Mouse (Mus musculus) heart, postnatal 0 days (tissue): Measurements from ENCODE around the gene D430019H16Rik. TPM values are rescaled to one million over a fixed set of nuclear protein-coding genes. Genes with fewer than 3 reads are reported as not detected.
A peak's percentile ranks its signal among the peaks of the same experiment; 100 is the strongest.

Experiments
- ATAC-seq: fragments of 200-750 bp; cut with Nextera tagmentation; 2 replicates; pipeline ENCODE4 v1.8.0; 2017; ENCODE audit warnings: low read depth, moderate number of reproducible peaks, moderate library complexity; ENCODE audit not compliant: insufficient read depth
- DNase-seq: peaks from one replicate; pipeline ENCODE4 v3.0.0-alpha.2; 2016; ENCODE audit warnings: low spot score
- H3K27ac ChIP-seq: fragments of 300-500 bp; sonication (generic); 2 replicates; pipeline ENCODE4 v1.5.1; 2014; ENCODE audit warnings: low read depth, mild to moderate bottlenecking
- H3K27me3 ChIP-seq: fragments of 300-500 bp; sonication (generic); 2 replicates; pipeline ENCODE4 v1.6.1; 2014; ENCODE audit warnings: low read length, mixed read lengths; ENCODE audit not compliant: control insufficient read depth, insufficient read depth
- H3K36me3 ChIP-seq: fragments of 300-500 bp; sonication (generic); replicated peaks from 2 replicates; pipeline ENCODE4 v1.6.1; 2014; ENCODE audit warnings: low read length, mixed read lengths; ENCODE audit not compliant: control insufficient read depth, insufficient read depth
- H3K4me1 ChIP-seq: fragments of 300-500 bp; sonication (generic); 2 replicates; pipeline ENCODE4 v1.6.1; 2014; ENCODE audit warnings: antibody characterized with exemption; ENCODE audit not compliant: control insufficient read depth, insufficient read depth
- H3K4me2 ChIP-seq: fragments of 300-500 bp; sonication (generic); 2 replicates; pipeline ENCODE4 v1.6.1; 2014; ENCODE audit warnings: low read depth, mild to moderate bottlenecking, low read length, moderate library complexity
- H3K4me3 ChIP-seq: fragments of 300-500 bp; sonication (generic); 2 replicates; pipeline ENCODE4 v1.5.1; 2014; ENCODE audit warnings: low read depth, low read length
- H3K9ac ChIP-seq: fragments of 300-500 bp; sonication (generic); replicated peaks from 2 replicates; pipeline ENCODE4 v1.6.1; 2014; ENCODE audit warnings: low read depth, low read length, mixed read lengths
- H3K9me3 ChIP-seq: fragments of 300-500 bp; sonication (generic); replicated peaks from 2 replicates; pipeline ENCODE4 v1.6.1; 2016; ENCODE audit warnings: low read length; ENCODE audit not compliant: control insufficient read depth
- CTCF ChIP-seq: IDR thresholded peaks from 2 replicates; pipeline ENCODE4 v1.5.1; 2016; ENCODE audit warnings: antibody characterized with exemption, control low read depth, low read depth
- EP300 ChIP-seq: IDR thresholded peaks from 2 replicates; pipeline ENCODE4 v1.6.1; 2016; ENCODE audit warnings: antibody characterized with exemption, low read depth
- WGBS: fragments of 180-500 bp; shearing (Covaris S2); extraction: QIAGEN DNeasy Blood & Tissue Kit; methylation state at CpG from one replicate; pipeline ENCODE4 v1.1.7; 2014; 5-methylcytosine and 5-hydroxymethylcytosine counted together
- polyA plus RNA-seq: library from polyadenylated mRNA; unstranded; fragments of >200 nt; fragmentation: Nextera tagmentation; extraction: Ambion mirVana; gene quantifications from 2 replicates; pipeline ENCODE4 v1.2.1, GENCODE M21; 2015
- total RNA-seq: library from RNA; depleted of rRNA; stranded (reverse); fragments of >200 nt; gene quantifications from 2 replicates; pipeline ENCODE4 v1.2.3, GENCODE M21; 2014; ENCODE audit warnings: low replicate concordance

Gene D430019H16Rik
- total and polyA plus RNA-seq, 2 experiments from 2014 or later = 0.08 to 0.34 TPM

DNA sequence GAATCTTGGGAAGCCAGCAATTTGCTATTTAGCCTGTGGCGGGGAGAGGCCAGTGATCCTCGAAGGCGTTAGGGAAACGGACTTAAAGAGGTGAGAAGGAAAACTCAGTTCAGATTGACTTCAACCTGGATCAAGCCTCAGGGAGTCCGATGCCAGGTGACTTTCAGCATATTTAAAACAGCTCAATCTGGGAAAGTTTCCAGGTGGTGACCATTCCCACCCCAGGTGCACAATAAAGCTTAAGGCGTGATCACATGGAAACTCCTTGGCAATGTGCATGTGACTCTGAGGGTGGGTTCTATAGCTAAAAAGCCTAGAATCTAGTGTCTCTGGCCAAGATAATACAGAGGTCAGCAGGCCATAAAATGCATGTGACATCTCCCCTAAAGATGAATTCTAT lies 7.4 kb downstream of the D430019H16Rik start:
- no peak overlapping the region for H3K4me3 ChIP-seq
- 68% methylated on average over 6 of the region's 6 CpGs for WGBS
- TF ChIP-seq CTCF (no peak), EP300 (no peak)
- H3K4me2 ChIP-seq = no peak overlapping the region
- no peak for ATAC-seq
- H3K27me3 ChIP-seq = no peaks in the 10 kb centered on the region; the same call in 1 of the 2 replicates
- H3K27ac ChIP-seq = no peak overlapping the region
- H3K36me3 ChIP-seq = no peaks in the 10 kb centered on the region
- no peak overlapping the region for H3K9ac ChIP-seq
- no peaks in the 10 kb centered on the region for H3K9me3 ChIP-seq
- no peaks in the 10 kb centered on the region for H3K4me1 ChIP-seq
- no peak for DNase-seq

DNA sequence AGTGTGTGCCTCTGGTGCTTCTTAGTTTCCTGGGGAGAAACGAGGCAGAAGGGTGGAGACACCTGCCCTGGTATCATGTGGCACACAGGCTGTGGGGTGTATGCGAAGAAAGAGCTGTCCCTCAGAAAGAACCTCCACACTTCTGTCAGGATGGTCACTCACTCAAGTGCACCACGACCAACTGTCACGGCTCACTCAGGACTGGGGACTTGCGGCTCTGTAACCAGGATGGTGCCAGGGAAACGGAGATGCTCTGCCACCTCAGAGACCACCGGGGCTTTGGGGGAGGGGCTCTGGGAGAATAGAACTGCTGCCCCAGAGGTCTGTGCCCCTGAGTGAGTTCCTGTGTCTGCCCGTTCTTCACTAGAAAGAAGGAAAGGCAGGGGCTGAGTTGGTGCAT lies 15.4 kb downstream of the D430019H16Rik start:
- Histone ChIP-seq H3K4me2 (no peak overlapping the region), H3K27me3 (no peaks in the 10 kb centered on the region), H3K4me3 (no peak overlapping the region), H3K36me3 (no peaks in the 10 kb centered on the region), H3K9me3 (no peaks in the 10 kb centered on the region), H3K9ac (no peak overlapping the region), H3K4me1 (no peaks in the 10 kb centered on the region), H3K27ac (no peak overlapping the region)
- WGBS = 75% methylated on average over 8 of the region's 8 CpGs
- ATAC-seq (no peak), DNase-seq (no peak)
- TF ChIP-seq EP300 (no peak), CTCF (no peak)

DNA sequence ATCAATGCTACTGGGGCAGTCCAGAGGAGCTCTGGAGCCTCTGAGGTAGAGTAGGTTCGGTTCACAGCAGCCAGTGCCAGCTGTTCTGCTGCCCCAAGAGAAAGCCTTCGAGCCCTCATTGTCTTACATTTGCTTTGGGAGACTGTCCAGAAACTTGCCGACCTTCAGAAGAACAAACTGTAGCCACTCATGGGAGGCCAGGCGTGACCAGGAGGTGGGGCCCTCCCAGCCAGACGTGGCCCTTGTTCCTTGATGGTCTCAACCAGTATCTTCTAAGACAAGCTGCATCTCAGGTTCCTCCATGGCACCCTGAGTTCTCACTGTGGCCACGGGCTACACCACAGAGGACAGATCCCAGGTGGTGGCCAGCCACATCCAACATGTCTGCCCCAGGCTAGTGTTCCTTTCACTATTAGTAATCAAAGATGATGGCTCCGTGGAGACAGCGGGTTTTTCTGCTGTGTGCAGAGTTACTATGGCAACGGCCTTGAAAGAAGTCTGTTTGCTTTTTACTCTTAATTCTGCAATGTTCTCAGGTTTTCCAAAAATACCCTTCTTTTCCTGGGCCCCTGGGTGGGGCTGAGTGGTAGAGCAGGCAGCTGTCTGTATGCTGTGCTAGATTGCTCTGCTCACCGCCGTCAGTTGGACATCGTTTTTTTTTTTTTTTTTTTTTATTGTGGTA lies 21.7 kb downstream of the D430019H16Rik start:
- ATAC-seq (no peak), DNase-seq (no peak)
- 75% methylated on average over 12 of the region's 12 CpGs for WGBS
- no peak overlapping the region for H3K9ac ChIP-seq
- TF ChIP-seq CTCF (no peak), EP300 (no peak)
- H3K4me3 ChIP-seq = no peak overlapping the region
- no peaks in the 10 kb centered on the region for H3K36me3 ChIP-seq
- H3K4me1 ChIP-seq = no peaks in the 10 kb centered on the region
- H3K4me2 ChIP-seq = no peak overlapping the region
- H3K27me3 ChIP-seq = no peaks in the 10 kb centered on the region
- no peak overlapping the region for H3K27ac ChIP-seq
- H3K9me3 ChIP-seq = no peaks in the 10 kb centered on the region

DNA sequence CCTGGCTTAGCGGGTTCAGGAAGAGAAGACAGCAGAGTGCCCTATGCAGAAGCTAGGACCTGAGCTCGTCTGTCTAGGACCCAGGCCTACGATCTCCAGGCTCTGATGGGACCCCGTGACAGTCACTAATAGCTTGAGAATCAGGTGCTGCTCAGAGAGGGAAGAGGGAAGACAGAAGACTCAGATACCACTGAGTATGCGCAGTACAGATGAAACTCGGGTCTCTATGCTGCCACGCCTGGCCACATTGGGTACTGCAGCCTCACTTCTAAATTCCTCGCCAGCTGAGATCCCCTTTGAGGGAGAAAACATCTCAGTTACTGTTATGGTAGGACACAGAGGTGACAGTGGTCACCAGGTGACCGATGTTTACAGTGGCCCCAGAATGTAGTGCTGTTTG lies 22.8 kb downstream of the D430019H16Rik start:
- no peak for ATAC-seq
- 40% methylated on average over 9 of the region's 9 CpGs for WGBS

DNA sequence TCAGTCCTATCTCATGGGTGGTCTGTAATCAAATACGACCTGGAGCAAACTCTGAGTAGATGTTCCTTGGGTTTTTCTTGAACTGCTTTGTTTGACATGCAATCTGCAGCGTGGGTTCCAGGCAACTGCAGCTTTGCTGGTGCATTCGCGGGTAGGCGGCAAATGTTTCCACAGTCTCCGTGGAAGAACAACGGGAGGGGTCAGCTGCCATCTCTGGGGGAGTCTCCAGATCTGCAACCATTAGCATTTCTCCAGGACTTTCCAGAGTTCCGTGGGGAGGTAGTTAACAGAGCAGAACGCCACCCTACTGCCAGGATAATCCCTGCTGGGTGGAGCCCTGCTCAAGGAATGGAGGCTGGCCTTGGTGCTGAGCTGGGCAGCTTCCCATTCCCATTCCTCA lies 23.3 kb downstream of the D430019H16Rik start:
- Histone ChIP-seq H3K36me3 (no peaks in the 10 kb centered on the region), H3K4me3 (no peak overlapping the region), H3K9ac (no peak overlapping the region), H3K9me3 (no peaks in the 10 kb centered on the region), H3K4me2 (no peak overlapping the region), H3K4me1 (no peaks in the 10 kb centered on the region), H3K27me3 (no peaks in the 10 kb centered on the region), H3K27ac (no peak overlapping the region)
- no peak for TF ChIP-seq CTCF
- no peak for TF ChIP-seq EP300
- no peak for DNase-seq
- WGBS = 66% methylated on average over 9 of the region's 9 CpGs
- no peak for ATAC-seq

More for the DNA sequence above, 22.8 kb downstream of the D430019H16Rik start:
- Histone ChIP-seq H3K9ac (no peak overlapping the region), H3K27me3 (no peaks in the 10 kb centered on the region), H3K27ac (no peak overlapping the region), H3K36me3 (no peaks in the 10 kb centered on the region), H3K4me2 (no peak overlapping the region), H3K4me1 (no peaks in the 10 kb centered on the region), H3K9me3 (no peaks in the 10 kb centered on the region), H3K4me3 (no peak overlapping the region)
- DNase-seq = peak; percentile 24
- TF ChIP-seq EP300 (no peak), CTCF (peak; percentile 77)

DNA sequence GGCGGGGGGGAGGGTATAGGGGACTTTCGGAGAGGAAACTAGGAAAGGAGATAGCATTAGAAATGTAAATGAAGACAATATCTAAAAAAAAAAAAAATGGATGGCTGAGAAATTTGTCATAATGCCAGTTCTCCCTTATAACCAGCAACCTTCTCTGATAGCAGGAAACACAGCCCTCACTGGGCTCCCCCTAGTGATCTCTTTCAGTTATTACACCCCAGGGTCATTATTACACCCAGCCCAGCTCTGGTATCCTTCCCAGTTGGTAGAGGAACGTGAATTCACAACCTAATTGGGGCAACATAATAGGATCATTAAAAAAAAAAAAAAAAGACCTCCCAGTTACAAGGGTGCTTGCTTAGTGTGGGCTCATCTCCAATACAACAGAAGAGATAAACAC lies 29.8 kb downstream of the D430019H16Rik start:
- Histone ChIP-seq H3K9ac (no peak overlapping the region), H3K4me1 (no peaks in the 10 kb centered on the region), H3K27ac (no peak overlapping the region), H3K9me3 (no peaks in the 10 kb centered on the region), H3K4me3 (no peak overlapping the region), H3K4me2 (no peak overlapping the region), H3K27me3 (no peaks in the 10 kb centered on the region), H3K36me3 (no peaks in the 10 kb centered on the region)
- DNase-seq = peak; percentile 18
- WGBS = 43% methylated on average over 3 of the region's 3 CpGs
- ATAC-seq = no peak
- peak; percentile 54 for TF ChIP-seq CTCF
- no peak for TF ChIP-seq EP300
